Mouse (Mus musculus) adrenal gland, postnatal 4 days (tissue): ENCODE results near the gene H3f3b. TPM values are rescaled to one million over a fixed set of nuclear protein-coding genes. Genes with fewer than 3 reads are reported as not detected.
"Not testable (repeated sequence)": the region's sequence is repeated elsewhere in the genome, so short reads cannot be mapped to it uniquely, and the experiment has no call there.

Source experiments
- DNase-seq, 2 experiments: peaks; one replicate each; pipeline ENCODE4 v3.0.0; 2021 to 2022; ENCODE audit warnings: low spot score in 2 of 2, mixed read lengths in 2 of 2
- total RNA-seq, 2 experiments: library from RNA; stranded (reverse); gene quantifications; 2 replicates each; pipeline ENCODE4 v1.2.3; 2021

H3f3b gene
- total RNA-seq, 2 experiments from 2014 or later, result 751 to 846 TPM

- DNase-seq, result no peak
Measured at GRCm38 (mm10) chr11:116050196-116050595, 22.4 kb upstream of the H3f3b start.

DNA sequence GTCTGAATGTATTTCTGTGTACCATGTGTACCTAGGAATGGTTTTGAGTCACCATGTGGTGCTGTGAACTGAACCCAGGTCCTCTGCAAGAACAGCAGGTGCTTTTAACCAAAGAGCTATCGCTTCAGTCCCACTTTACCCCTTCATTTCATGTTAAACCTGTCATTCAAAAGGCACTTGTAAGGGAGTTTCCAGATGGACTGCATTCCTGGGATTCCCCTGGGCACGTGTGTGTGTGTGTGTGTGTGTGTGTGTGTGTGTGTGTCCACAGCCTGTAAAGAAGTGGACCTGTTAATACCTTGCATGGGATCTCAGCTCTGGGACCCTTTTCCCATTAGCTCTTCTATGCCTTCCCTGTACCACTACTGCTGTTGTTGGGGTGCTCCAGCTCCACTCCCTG is 21.8 kb upstream of the H3f3b start:
- no peak for DNase-seq

- DNase-seq, result no peak
Measured at GRCm38 (mm10) chr11:116045173-116045572, 17.4 kb upstream of the H3f3b start.

GRCm38 (mm10) chr11:116043286-116043685 is 15.5 kb upstream of the H3f3b start:
- no peak for DNase-seq

DNA sequence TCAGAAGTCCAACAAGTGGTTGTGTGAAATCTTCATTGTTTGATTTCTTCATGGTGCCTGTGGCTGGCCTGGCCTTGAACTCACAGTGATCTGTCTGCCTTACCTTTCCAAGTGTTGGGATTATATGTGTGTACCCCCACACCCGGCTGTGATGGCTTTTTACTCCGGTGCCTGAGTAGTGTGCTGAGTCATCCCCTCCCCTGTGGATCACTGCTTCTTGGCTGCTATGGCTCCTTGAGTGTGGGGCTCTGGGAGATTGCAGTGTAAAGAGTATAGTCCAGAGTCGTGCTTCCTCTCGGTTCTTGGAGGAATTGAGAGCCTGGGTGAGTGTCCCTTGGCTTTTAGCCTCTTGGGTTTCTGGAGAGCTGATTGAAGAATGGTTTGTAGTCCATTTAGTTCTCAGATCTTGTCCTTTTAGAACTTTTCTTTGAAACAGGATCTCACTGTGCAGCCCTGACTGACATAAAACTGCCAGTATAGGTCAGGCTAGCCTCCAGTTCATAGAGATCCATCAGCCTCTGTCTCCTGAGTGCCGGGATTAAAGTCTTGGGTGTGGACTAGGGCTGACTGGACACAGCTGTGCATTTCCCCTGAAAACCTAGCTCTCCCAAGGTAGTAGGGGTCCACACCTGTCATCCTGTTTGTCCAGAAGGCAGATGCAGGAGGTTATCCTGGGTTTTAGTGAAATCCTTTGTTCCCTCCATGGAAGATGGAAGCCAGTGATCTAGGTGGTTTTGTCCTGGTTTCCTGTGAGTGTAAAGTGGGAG is 14.8 kb upstream of the H3f3b start:
- no peak for DNase-seq

DNA sequence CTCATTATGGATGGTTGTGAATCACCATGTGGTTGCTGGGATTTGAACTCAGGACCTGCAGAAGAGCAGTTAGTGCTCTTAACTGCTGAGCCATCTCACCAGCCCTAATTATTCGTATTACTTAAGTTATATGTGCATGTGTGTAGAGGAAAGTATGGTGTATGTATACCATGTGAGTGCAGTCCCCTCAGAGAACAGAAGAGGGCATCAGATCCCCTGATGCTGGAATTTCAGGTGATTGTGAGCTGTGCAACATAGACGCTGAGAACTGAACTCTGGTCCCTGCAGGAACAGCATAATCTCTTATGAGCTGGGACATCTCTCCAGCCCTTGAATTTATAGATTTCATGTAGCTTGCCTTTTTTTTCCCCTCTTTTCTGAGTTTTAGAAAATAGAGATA is 14.1 kb upstream of the H3f3b start:
- DNase-seq, result no peak

GRCm38 (mm10) chr11:116040593-116040992 is 12.8 kb upstream of the H3f3b start:
- no peak for DNase-seq

GRCm38 (mm10) chr11:116037826-116038225 is 10.1 kb upstream of the H3f3b start:
- DNase-seq, result no peak

DNA sequence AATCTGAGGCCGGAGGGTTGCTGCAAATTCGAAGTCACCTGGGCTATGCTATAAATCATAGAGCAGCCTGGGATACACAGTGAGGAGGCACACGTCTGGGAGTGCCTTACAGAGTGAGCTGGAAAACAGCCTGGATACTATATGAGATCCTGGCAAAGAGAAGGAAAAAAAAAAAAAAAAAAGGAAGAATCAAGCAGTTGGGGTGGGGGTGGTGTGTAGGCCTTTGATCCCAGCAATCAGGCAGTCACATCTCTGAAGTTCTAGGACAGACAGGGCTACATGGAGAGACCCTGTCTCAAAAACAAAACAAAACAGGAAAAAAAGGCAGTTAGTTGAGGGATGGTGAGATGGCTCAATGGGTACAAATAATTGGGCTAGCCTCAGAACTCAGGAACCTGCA is 8.9 kb upstream of the H3f3b start:
- DNase-seq, result no peak

- DNase-seq, result no peak
Measured at GRCm38 (mm10) chr11:116034584-116034983, 6.8 kb upstream of the H3f3b start.

GRCm38 (mm10) chr11:116030898-116031845 is 3.4 kb upstream of the H3f3b start:
- no peak for DNase-seq

GRCm38 (mm10) chr11:116030088-116030897 is 2.5 kb upstream of the H3f3b start, which contains the start of gene Unk:
TSS of gene Unk (plus strand) at chr11:116030322.
- DNase-seq, result peak; percentile 85 to 93

GRCm38 (mm10) chr11:116029086-116029865 is 1.5 kb upstream of the H3f3b start:
- no peak for DNase-seq

GRCm38 (mm10) chr11:116028177-116028865 is 559 bp upstream of the H3f3b start:
- no peak for DNase-seq

DNA sequence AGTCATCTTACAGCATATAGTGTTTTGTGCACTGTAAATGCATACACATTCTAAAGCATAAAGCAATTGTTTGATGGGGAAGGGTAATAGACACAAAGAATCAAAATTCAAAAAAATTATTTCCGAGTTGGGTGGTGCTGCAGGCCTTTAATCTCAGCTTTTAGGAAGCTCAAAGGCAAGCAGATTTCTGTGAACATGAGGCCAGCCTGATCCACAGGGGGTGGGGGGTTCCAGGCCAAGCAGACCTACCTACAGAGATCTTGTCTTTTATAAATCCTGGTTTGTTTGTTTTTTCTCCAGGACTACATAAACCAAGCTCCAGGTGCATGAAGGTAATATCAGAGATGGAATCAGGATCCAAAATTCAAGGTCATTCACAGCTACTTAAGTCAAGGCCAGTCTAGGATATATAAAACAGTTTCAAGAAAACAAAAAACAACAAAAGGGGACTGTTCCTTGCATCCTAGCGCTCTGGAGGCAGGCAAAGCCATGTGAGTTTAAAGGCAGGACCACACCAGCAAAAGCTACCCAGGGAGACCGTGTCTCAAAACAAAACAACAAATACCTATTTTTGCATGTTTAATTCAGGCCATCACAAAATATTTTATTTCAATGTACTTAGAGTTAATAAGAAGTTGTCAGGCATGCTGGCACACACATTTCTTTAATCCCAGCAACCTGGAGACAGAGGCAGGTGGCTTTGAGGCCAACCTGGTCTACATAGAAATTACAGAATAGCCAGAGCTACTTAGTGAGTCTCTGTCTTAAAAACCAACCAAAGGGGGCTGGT is 2.5 kb downstream of the H3f3b start:
- DNase-seq, result no peak

- peak; percentile 92 to 94 for DNase-seq
Measured at GRCm38 (mm10) chr11:116024356-116024808, 3.4 kb downstream of the H3f3b start.

- peak; percentile 71 to 74 for DNase-seq
Measured at GRCm38 (mm10) chr11:116023771-116024355, 3.9 kb downstream of the H3f3b start.

DNA sequence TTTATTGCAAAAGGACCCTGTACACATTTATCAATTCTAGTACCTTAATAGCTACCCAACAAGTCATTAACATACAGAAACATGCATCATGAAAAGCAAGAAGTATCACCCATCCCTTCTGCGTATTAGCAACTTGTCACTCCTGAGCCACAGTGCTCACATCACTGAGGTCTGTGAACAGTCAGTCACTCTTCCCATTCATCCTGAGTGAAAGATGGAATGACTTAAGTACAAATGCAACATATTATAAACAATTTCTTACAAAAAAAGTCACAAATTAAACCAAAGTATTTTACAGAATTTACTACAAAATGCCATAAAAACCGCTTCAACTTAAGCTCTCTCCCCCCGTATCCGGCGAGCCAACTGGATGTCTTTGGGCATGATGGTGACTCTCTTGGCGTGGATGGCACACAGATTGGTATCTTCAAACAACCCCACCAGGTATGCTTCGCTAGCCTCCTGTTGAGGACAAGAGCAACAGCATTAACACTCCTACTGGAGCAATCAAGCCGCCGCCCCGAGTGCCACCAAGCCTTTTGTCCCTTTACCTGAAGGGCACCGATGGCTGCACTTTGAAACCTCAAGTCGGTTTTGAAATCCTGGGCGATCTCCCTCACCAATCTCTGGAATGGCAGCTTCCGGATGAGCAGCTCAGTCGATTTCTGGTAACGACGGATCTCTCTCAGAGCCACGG is 4.5 kb downstream of the H3f3b start:
- DNase-seq, result not testable (repeated sequence)
